Mouse (Mus musculus) brain, embryonic 14.5 days (tissue): ENCODE measurements around the gene Epyc.

Experiments used
- CTCF ChIP-seq: fragments of 200-500 bp; IDR thresholded peaks from 2 replicates; pipeline ENCODE4 v1.5.1; 2012; ENCODE audit warnings: inconsistent platforms, mild to moderate bottlenecking, moderate library complexity, borderline replicate concordance; ENCODE audit not compliant: insufficient read depth, insufficient read length; ENCODE audit errors: extremely low read depth
- POLR2A ChIP-seq: fragments of 200-500 bp; IDR thresholded peaks from 2 replicates; pipeline ENCODE4 v1.6.1; 2012; ENCODE audit warnings: mild to moderate bottlenecking, inconsistent platforms, borderline replicate concordance; ENCODE audit not compliant: poor library complexity, insufficient read depth, insufficient read length, severe bottlenecking; ENCODE audit errors: extremely low read depth

DNA sequence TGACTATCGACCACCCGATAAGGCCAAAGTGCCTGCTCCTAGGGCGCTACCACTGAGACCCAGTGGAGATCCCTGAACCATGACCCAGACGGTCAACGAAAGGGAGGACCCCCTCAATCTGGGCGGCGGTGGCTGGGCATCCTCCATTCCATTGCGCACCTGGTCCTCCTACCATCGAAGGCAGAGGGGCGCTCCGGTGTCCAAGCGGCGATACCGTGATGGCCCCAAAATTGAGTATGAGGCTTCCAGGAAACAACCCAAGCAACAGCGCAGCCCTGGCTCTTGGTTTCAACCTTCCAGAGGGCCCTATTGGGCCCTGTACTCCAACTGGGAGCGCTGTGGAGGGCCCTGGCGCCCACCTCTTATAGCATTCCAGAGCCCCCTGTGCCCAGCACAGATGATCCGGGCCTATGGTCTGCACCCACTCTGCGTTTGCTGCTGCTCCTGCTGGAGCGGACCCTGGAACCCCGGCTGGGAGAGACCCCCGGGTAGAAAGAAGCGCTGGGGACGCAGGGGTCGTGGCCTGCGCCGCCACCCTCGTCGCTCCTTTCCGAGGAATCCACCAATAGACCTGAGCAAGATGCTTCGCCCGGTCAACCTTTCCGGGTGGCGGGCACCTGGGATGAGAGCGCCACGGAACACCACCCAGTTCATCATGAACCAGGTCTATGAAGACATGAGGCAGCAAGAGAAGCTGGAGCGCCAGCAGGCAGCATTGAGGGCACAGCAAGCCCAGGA lies 49.7 kb downstream of the Epyc start:
- TF ChIP-seq CTCF (no peak), POLR2A (no peak)
